Mouse (Mus musculus): ENCODE measurements at regions not wholly inside any gene's neighbourhood (a gene's known extent, or its start where the extent isn't known, plus 50 kb on each side); places are given as distances from the start of the nearest gene placed in this dataset.

- peak; percentile 47 for ATAC-seq (replicated peaks; ENCODE audit: poor library complexity, severe bottlenecking)
Observed at GRCm38 (mm10) chr9:40617676-40618062, 52.7 kb upstream of the Gm21915 start.

GRCm38 (mm10) chr9:40617036-40617675 is 53.3 kb upstream of the Gm21915 start:
- ATAC-seq (replicated peaks; ENCODE audit: poor library complexity, severe bottlenecking), result peak; percentile 51

- peak; percentile 71 for ATAC-seq (replicated peaks; ENCODE audit: poor library complexity, severe bottlenecking)
Observed at GRCm38 (mm10) chr9:40616426-40617035, 53.9 kb upstream of the Gm21915 start.

GRCm38 (mm10) chr9:40615891-40616290 is 54.5 kb upstream of the Gm21915 start:
- ATAC-seq (replicated peaks; ENCODE audit: poor library complexity, severe bottlenecking), result no peak

GRCm38 (mm10) chr9:40614071-40614470 is 56.3 kb upstream of the Gm21915 start:
- no peak for ATAC-seq (replicated peaks; ENCODE audit: poor library complexity, severe bottlenecking)

GRCm38 (mm10) chr9:40613182-40613581 is 57.2 kb upstream of the Gm21915 start:
- no peak for ATAC-seq (replicated peaks; ENCODE audit: poor library complexity, severe bottlenecking)

- ATAC-seq (replicated peaks; ENCODE audit: poor library complexity, severe bottlenecking), result no peak
Observed at GRCm38 (mm10) chr9:40612755-40613154, 57.7 kb upstream of the Gm21915 start.

- peak; percentile 29 for ATAC-seq (replicated peaks; ENCODE audit: poor library complexity, severe bottlenecking)
Observed at GRCm38 (mm10) chr9:40612312-40612711, 58.1 kb upstream of the Gm21915 start.

- no peak for ATAC-seq (replicated peaks; ENCODE audit: poor library complexity, severe bottlenecking)
Observed at GRCm38 (mm10) chr9:40611626-40612025, 58.8 kb upstream of the Gm21915 start.

GRCm38 (mm10) chr9:40608596-40608995 is 61.8 kb upstream of the Gm21915 start:
- no peak for ATAC-seq (replicated peaks; ENCODE audit: poor library complexity, severe bottlenecking)

GRCm38 (mm10) chr9:40607941-40608340 is 62.5 kb upstream of the Gm21915 start:
- ATAC-seq (replicated peaks; ENCODE audit: poor library complexity, severe bottlenecking), result peak; percentile 78

GRCm38 (mm10) chr9:40603521-40603920 is 66.9 kb upstream of the Gm21915 start:
- ATAC-seq (replicated peaks; ENCODE audit: poor library complexity, severe bottlenecking), result no peak

- ATAC-seq (replicated peaks; ENCODE audit: poor library complexity, severe bottlenecking), result no peak
Observed at GRCm38 (mm10) chr9:40598431-40598831, 67.2 kb upstream of the Gramd1b start.

- ATAC-seq (replicated peaks; ENCODE audit: poor library complexity, severe bottlenecking), result no peak
Observed at GRCm38 (mm10) chr9:40587421-40587820, 56.2 kb upstream of the Gramd1b start.

GRCm38 (mm10) chr9:40586581-40586980 is 55.4 kb upstream of the Gramd1b start:
- no peak for ATAC-seq (replicated peaks; ENCODE audit: poor library complexity, severe bottlenecking)

- ATAC-seq (replicated peaks; ENCODE audit: poor library complexity, severe bottlenecking), result peak; percentile 51
Observed at GRCm38 (mm10) chr9:40583554-40583953, 52.4 kb upstream of the Gramd1b start.

GRCm38 (mm10) chr9:40581854-40582253 is 50.7 kb upstream of the Gramd1b start:
- ATAC-seq (replicated peaks; ENCODE audit: poor library complexity, severe bottlenecking), result peak; percentile 91

Measured in granulocyte monocyte progenitor cell, adult 5-6 weeks (primary cell).